Mouse (Mus musculus) olfactory bulb, adult 2 months (tissue): ENCODE measurements at regions not wholly inside any gene's neighbourhood (a gene's known extent, or its start where the extent isn't known, plus 50 kb on each side); places are given as distances from the start of the nearest gene placed in this dataset.

Experiments
- CTCF ChIP-seq: fragments of 200-500 bp; IDR thresholded peaks from 2 replicates; pipeline ENCODE4 v1.5.1; 2012; ENCODE audit warnings: low read depth, mild to moderate bottlenecking, low read length, moderate library complexity; ENCODE audit not compliant: insufficient read depth
- POLR2A ChIP-seq: fragments of 200-500 bp; IDR thresholded peaks from 2 replicates; pipeline ENCODE4 v1.6.1; 2012; ENCODE audit warnings: mild to moderate bottlenecking, low read depth, low read length, moderate library complexity; ENCODE audit not compliant: insufficient read depth

DNA sequence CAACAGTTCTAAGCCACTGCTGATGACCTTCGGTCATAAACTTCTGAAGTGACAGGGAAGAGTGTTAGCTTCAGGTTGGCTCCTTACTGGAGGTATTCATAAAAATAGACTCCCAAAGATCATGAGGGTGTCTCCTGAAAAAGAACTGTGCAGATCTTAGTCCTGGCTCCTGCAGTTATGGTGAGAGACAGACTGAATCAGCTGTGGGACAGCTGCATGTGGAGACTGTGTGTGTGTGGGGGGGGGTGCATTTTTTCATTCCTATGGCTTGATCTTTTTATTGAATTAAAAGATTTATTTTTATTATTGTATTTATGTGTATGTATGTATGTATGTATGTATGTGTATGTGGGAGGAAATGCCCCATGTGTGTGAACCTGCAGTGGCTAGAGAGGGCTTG lies 149.9 kb upstream of the Trib2 start:
- no peak for TF ChIP-seq CTCF
- TF ChIP-seq POLR2A, result no peak
